Mouse (Mus musculus) limb, embryonic 12.5 days (tissue): ENCODE results near the gene Unc13d. TPM values are rescaled to one million over a fixed set of nuclear protein-coding genes. Genes with fewer than 3 reads are reported as not detected.
"Not testable (repeated sequence)": the region's sequence is repeated elsewhere in the genome, so short reads cannot be mapped to it uniquely, and the experiment has no call there.

Experiments
- ATAC-seq: fragments of 200-750 bp; cut with Nextera tagmentation; 2 replicates; pipeline ENCODE4 v1.8.0; 2017; ENCODE audit warnings: low read depth, moderate TSS enrichment; ENCODE audit not compliant: insufficient number of reproducible peaks, insufficient read depth, low FRiP score, low TSS enrichment
- H3K27ac ChIP-seq: fragments of 300-500 bp; sonication (generic); 2 replicates; pipeline ENCODE4 v1.5.1; 2016; ENCODE audit warnings: mild to moderate bottlenecking, moderate library complexity
- H3K27me3 ChIP-seq: fragments of 300-500 bp; sonication (generic); 2 replicates; pipeline ENCODE4 v1.6.1; 2016; ENCODE audit warnings: mild to moderate bottlenecking, moderate library complexity
- H3K36me3 ChIP-seq: fragments of 300-500 bp; sonication (generic); 2 replicates; pipeline ENCODE4 v1.6.1; 2016; ENCODE audit warnings: mild to moderate bottlenecking, moderate library complexity
- H3K4me1 ChIP-seq: fragments of 300-500 bp; sonication (generic); replicated peaks from 2 replicates; pipeline ENCODE4 v1.6.1; 2016
- H3K4me2 ChIP-seq: fragments of 300-500 bp; sonication (generic); 2 replicates; pipeline ENCODE4 v1.6.1; 2016; ENCODE audit warnings: mild to moderate bottlenecking, moderate library complexity
- H3K4me3 ChIP-seq: fragments of 300-500 bp; sonication (generic); replicated peaks from 2 replicates; pipeline ENCODE4 v1.5.1; 2016; ENCODE audit warnings: mild to moderate bottlenecking
- H3K9ac ChIP-seq: fragments of 300-500 bp; sonication (generic); replicated peaks from 2 replicates; pipeline ENCODE4 v1.6.1; 2016; ENCODE audit warnings: mild to moderate bottlenecking, moderate library complexity
- H3K9me3 ChIP-seq: fragments of 300-500 bp; sonication (generic); 2 replicates; pipeline ENCODE4 v1.6.1; 2016; ENCODE audit warnings: mild to moderate bottlenecking, moderate library complexity
- WGBS: fragments of 180-500 bp; shearing (Covaris S2); methylation state at CpG from one replicate; pipeline ENCODE4 v1.1.7; 2016; 5-methylcytosine and 5-hydroxymethylcytosine counted together
- polyA plus RNA-seq: library from polyadenylated mRNA; unstranded; fragments of >200 nt; fragmentation: Nextera tagmentation; extraction: Ambion mirVana; gene quantifications from 2 replicates; pipeline ENCODE4 v1.2.1, GENCODE M21; 2016

The Unc13d gene
- polyA plus RNA-seq, 1 experiment from 2014 or later: 1.4 TPM

- H3K9ac ChIP-seq, H3K9me3 ChIP-seq, H3K4me3 ChIP-seq, H3K27me3 ChIP-seq, ATAC-seq, H3K4me2 ChIP-seq, H3K27ac ChIP-seq: not testable (repeated sequence)
- 90% methylated on average over 4 of the region's 4 CpGs for WGBS
- Histone ChIP-seq H3K36me3 (peaks cover 23% of the 10 kb centered on the region), H3K4me1 (peaks cover 14% of the 10 kb centered on the region)
Measured at GRCm38 (mm10) chr11:116018867-116019266, 58.9 kb downstream of the Unc13d start.

- Histone ChIP-seq H3K4me3 (no peak overlapping the region), H3K36me3 (peaks cover 18% of the 10 kb centered on the region), H3K9ac (0 out of 2 replicates have a peak overlapping the region, but pooled peaks have one; percentile 18), H3K27me3 (no peaks in the 10 kb centered on the region), H3K9me3 (no peaks in the 10 kb centered on the region), H3K4me1 (peaks cover 14% of the 10 kb centered on the region), H3K4me2 (no peak overlapping the region), H3K27ac (no peak overlapping the region; the same call in 1 of the 2 replicates)
- 29% methylated on average over 6 of the region's 6 CpGs for WGBS
- ATAC-seq: no peak
Measured at GRCm38 (mm10) chr11:116018106-116018505, 59.7 kb downstream of the Unc13d start.

GRCm38 (mm10) chr11:116014821-116015220, 62.9 kb downstream of the Unc13d start:
- no peak overlapping the region for H3K9ac ChIP-seq
- H3K4me1 ChIP-seq: peaks cover 20% of the 10 kb centered on the region
- WGBS: 64% methylated on average over 8 of the region's 8 CpGs
- no peaks in the 10 kb centered on the region for H3K27me3 ChIP-seq
- ATAC-seq: no peak
- peaks cover 9% of the 10 kb centered on the region for H3K36me3 ChIP-seq
- H3K4me3 ChIP-seq: no peak overlapping the region
- H3K27ac ChIP-seq: no peak overlapping the region
- H3K4me2 ChIP-seq: no peak overlapping the region
- H3K9me3 ChIP-seq: no peaks in the 10 kb centered on the region

- Histone ChIP-seq H3K4me3 (peak within 1 kb of the TSS; percentile 70), H3K4me1 (peaks cover 31% of the 10 kb centered on the region), H3K27me3 (no peaks in the 10 kb centered on the region), H3K27ac (peak within 1 kb of the TSS; percentile 96), H3K36me3 (peaks cover 33% of the 10 kb centered on the region), H3K9me3 (no peaks in the 10 kb centered on the region), H3K4me2 (peak within 1 kb of the TSS; percentile 77), H3K9ac (peak within 1 kb of the TSS; percentile 80)
- WGBS: under 1% methylated on average over 49 of the region's 55 CpGs
- peak; percentile 83 for ATAC-seq
Measured at GRCm38 (mm10) chr11:116012262-116012947, 65.4 kb downstream of the Unc13d start, which contains the start of gene Galk1. Gene Galk1 (minus strand): TSS chr11:116012719.

Other genes with a start within 250 kb of the Unc13d start
- 0.20 TPM in 1 of 2 replicates, not detected in the other for gene Myo15b, start 219.6 kb downstream of the Unc13d start, polyA plus RNA-seq
- 3.1 and 4.2 TPM in 2 replicates for gene Smim5, start 178.0 kb downstream of the Unc13d start, polyA plus RNA-seq
- 1.4 and 2.1 TPM in 2 replicates for gene Smim6, start 165.9 kb downstream of the Unc13d start, polyA plus RNA-seq
- 52.5 and 56.9 TPM in 2 replicates for gene Sap30bp, start 144.7 kb downstream of the Unc13d start, polyA plus RNA-seq
- gene Recql5, start 144.5 kb downstream of the Unc13d start, polyA plus RNA-seq: 24.7 and 30.6 TPM in 2 replicates
- gene Itgb4, start 103.3 kb downstream of the Unc13d start, polyA plus RNA-seq: 3.1 and 3.9 TPM in 2 replicates
- gene Galk1, start 65.2 kb downstream of the Unc13d start, polyA plus RNA-seq: 181 and 182 TPM in 2 replicates
- 2,405 and 2,474 TPM in 2 replicates for gene H3f3b, start 50.0 kb downstream of the Unc13d start, polyA plus RNA-seq
- gene Unk, start 47.6 kb downstream of the Unc13d start, polyA plus RNA-seq: 50.0 and 51.8 TPM in 2 replicates
- gene Wbp2, start 9.0 kb upstream of the Unc13d start, polyA plus RNA-seq: 33.2 and 36.6 TPM in 2 replicates
- gene Trim47, start 49.2 kb upstream of the Unc13d start, polyA plus RNA-seq: 6.0 and 7.9 TPM in 2 replicates
- 2.1 and 3.0 TPM in 2 replicates for gene Trim65, start 53.2 kb upstream of the Unc13d start, polyA plus RNA-seq
- gene Mrpl38, start 60.9 kb upstream of the Unc13d start, polyA plus RNA-seq: 86.9 and 90.8 TPM in 2 replicates
- gene Fbf1, start 90.2 kb upstream of the Unc13d start, polyA plus RNA-seq: 54.0 and 60.3 TPM in 2 replicates
- 64.7 and 71.3 TPM in 2 replicates for gene Ten1, start 120.9 kb upstream of the Unc13d start, polyA plus RNA-seq
- 18.1 and 21.2 TPM in 2 replicates for gene Acox1, start 121.1 kb upstream of the Unc13d start, polyA plus RNA-seq
- 2.4 and 3.3 TPM in 2 replicates for gene Evpl, start 160.1 kb upstream of the Unc13d start, polyA plus RNA-seq
- gene Srp68, start 196.3 kb upstream of the Unc13d start, polyA plus RNA-seq: 110 and 112 TPM in 2 replicates
- 0.20 TPM in 1 of 2 replicates, not detected in the other for gene Galr2, start 203.0 kb upstream of the Unc13d start, polyA plus RNA-seq
- 77.6 and 82.8 TPM in 2 replicates for gene Exoc7, start 229.3 kb upstream of the Unc13d start, polyA plus RNA-seq